Mouse (Mus musculus) megakaryocyte, adult 5-6 weeks (primary cell): ENCODE results near the gene Olfr60. TPM values are rescaled to one million over a fixed set of nuclear protein-coding genes. Genes with fewer than 3 reads are reported as not detected.

Experiments used
- ATAC-seq: 2 replicates; pipeline ENCODE4 v1.8.0; 2016; ENCODE audit warnings: mild to moderate bottlenecking, inconsistent platforms; ENCODE audit not compliant: poor library complexity, severe bottlenecking
- total RNA-seq, 2 experiments: library from RNA; stranded (forward) in 1 of 2; stranded (reverse) in 1 of 2; fragments of 153-499, 151-499 nt in 1 of 2; fragments of 221-1000, 200-1000 nt in 1 of 2; gene quantifications; 2 replicates each; pipeline versions ENCODE4 v1.2.3 to v1.2.4; 2015 to 2017

The Olfr60 gene
- total RNA-seq (2015), result 0.11 TPM in 1 of 2 replicates, not detected in the other
- total RNA-seq (2017), result not detected in 2 replicates

GRCm38 (mm10) chr7:140361571-140361970, at the start of gene Olfr60:
Gene Olfr60 (minus strand): TSS chr7:140361671.
- no peak for ATAC-seq

DNA sequence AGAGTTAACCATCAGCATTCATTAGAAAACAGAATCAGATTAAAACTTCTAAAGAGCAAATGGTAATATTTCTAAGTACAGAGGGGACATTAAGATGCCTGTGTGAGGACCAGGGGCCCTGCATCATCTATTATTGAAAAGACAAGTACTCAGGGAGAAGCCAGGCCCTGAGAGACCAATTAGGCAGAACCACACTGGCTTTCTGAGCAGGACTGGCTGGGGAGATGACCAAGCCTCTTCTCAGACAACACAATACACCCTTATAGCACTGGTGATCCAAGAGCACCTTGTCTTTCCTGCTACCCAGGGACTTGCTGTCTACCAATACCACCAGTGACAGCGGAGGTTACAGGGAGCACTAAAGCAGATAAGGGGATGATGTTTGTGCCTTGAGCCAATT, 41.3 kb upstream of the Olfr60 start, which contains the start of gene Olfr531:
Gene Olfr531, minus strand, starts transcription at position 101 of the 400 bp plus-strand sequence.
- ATAC-seq, result no peak

- no peak for ATAC-seq
Observed at GRCm38 (mm10) chr7:140376911-140377310, 15.4 kb upstream of the Olfr60 start.

DNA sequence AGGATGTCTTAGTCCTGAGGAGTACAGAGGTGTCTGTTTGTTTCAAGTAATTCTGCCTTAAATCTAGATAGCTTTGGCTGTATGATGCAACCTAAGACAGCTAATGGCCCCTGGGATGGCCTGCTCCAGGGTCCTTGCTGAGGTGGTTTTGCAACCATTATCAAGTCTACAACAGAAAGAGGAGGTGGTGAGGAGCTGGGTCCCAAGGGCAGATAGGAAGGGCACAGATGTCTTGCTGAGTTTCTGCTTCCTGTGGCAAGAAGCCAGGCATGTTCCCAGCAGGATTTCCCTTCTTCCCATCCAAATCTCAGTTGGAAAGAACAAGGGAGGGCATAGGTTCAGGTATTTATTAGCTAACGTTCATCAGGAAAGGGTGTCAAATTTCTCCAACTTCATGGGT, 14.8 kb upstream of the Olfr60 start, which contains the start of gene Olfr530:
Gene Olfr530, minus strand, starts transcription at position 101 of the 400 bp plus-strand sequence.
- no peak for ATAC-seq

DNA sequence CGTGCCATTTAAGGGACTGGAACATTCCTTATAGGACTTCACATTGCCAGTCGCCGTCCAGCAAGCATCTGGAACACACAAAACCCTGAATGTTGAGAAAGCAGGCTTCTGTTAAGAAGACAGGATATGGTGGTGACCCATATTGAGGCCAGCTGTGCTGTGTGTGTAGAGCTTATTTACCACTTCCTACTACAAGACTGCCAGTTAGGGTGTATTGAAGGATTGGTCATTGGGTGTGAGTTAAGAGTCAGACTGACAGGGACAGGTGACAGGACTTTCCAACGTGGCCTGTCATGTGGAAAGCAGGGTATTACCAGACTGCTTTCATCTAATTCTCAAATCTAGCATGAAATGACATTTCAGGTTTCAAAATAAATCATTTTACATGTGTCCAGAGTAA, 12.8 kb upstream of the Olfr60 start:
- ATAC-seq, result 0 out of 2 replicates have a peak, but pooled peaks have one; percentile 30

- no peak for ATAC-seq
Observed at GRCm38 (mm10) chr7:140333717-140334116, 27.8 kb downstream of the Olfr60 start, which contains the start of gene Olfr527. Gene Olfr527 (plus strand): TSS chr7:140334017.

- no peak for ATAC-seq
Observed at GRCm38 (mm10) chr7:140329766-140330304, 31.6 kb downstream of the Olfr60 start.

DNA sequence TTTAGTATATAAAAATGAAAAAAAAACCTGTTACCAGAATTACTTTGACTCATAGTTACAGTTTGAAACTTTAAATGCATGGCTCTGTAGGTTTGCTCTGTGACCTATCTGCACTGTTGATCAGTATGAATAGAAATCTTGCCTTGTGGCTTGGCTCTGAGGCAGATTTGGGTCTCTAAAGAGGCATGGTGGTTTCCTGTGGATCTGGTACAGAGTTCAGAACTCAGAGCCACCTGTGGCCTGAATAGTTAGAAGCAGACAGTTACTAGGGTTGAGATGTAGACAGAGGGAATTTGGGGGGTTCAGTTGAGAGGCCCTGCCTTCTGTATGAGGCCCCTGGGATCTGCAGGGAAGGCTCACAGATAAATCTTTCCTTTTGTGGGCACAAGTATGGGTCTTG, 40.3 kb downstream of the Olfr60 start:
- ATAC-seq, result peak; percentile 47

DNA sequence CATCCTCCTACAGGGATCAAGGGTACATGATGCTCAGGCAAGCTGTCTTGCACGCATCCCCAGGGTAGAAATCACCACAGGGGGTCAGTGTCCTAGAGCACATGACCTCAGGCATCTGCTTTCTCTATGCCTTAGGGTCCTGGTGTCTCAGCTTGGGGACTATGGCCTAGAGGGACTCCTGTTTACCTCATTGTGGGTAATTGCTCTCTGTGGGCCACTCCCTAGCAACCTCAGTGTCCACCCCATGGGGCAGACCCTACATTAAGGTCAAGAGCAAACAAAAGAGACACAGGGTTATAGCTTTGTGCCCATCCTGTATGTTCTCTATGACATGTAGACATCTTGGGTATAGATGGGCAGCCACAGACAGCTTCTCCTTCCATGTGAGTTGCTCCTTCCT, 40.9 kb downstream of the Olfr60 start, which contains the start of gene Olfr525:
Gene Olfr525, plus strand, starts transcription at position 301 of the 400 bp plus-strand sequence.
- no peak for ATAC-seq

DNA sequence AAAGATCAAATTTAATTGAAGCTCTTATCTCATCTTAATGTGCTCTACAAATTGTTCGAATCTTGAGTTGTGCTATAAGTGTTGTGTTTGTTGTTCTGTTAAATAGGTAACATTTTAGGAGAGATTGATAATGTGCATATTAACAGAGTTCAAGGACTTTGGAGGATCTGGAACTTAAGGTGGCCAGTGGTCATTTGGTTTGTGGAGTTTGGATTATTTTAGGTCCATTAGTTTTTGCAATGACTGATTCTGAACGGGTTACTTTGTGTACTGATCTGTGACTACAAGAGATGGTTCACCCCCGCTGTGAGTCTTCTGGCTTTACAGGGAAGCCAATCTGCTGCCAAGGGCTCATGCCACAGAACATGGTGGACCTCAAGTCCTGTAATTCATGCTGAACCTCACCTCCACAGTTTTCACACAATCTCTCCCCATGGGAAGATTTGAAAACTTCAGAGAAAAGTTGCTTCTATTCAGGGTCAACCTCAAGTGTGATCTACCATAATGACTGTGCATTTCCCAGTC, 41.5 kb downstream of the Olfr60 start:
- no peak for ATAC-seq

GRCm38 (mm10) chr7:140299416-140299815, 62.1 kb downstream of the Olfr60 start:
- no peak for ATAC-seq

DNA sequence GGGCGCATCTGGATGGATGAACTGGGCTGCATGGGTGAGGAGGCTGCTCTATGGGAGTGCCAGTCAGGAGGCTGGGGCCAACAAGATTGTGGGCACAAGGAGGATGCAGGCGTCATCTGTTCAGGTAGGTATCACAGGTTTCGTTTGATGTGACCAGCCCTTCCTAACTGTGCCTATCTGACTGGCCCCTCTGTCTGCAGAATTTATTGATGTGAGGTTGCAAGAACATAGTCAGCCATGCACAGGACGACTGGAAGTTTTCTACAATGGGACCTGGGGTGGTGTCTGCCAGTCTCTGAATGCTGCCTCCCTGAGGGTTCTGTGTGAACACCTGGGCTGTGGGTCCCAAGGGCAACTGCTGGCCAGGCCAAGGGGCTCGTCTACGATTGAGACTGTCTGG, 64.6 kb downstream of the Olfr60 start:
- ATAC-seq, result no peak

- no peak for ATAC-seq
Observed at GRCm38 (mm10) chr7:140295746-140296145, 65.7 kb downstream of the Olfr60 start.

Other genes with a start within 250 kb of the Olfr60 start
- gene Paox, start 245.9 kb downstream of the Olfr60 start, total RNA-seq (2015), result 12.9 and 16.9 TPM in 2 replicates
- 8.7 and 11.3 TPM in 2 replicates for gene Paox, start 245.9 kb downstream of the Olfr60 start, total RNA-seq (2017)
- gene Echs1, start 245.2 kb downstream of the Olfr60 start, total RNA-seq (2015), result 72.7 and 97.4 TPM in 2 replicates
- 71.3 and 87.9 TPM in 2 replicates for gene Echs1, start 245.2 kb downstream of the Olfr60 start, total RNA-seq (2017)
- gene Mtg1, start 224.1 kb downstream of the Olfr60 start, total RNA-seq (2015), result 10.2 and 17.4 TPM in 2 replicates
- gene Mtg1, start 224.1 kb downstream of the Olfr60 start, total RNA-seq (2017), result 5.9 and 14.4 TPM in 2 replicates
- not detected in 2 replicates for gene Sprn, start 206.8 kb downstream of the Olfr60 start, total RNA-seq (2015)
- gene Sprn, start 206.8 kb downstream of the Olfr60 start, total RNA-seq (2017), result not detected in 2 replicates
- gene Olfr522, start 196.9 kb downstream of the Olfr60 start, total RNA-seq (2015), result not detected in 2 replicates
- gene Olfr522, start 196.9 kb downstream of the Olfr60 start, total RNA-seq (2017), result not detected in 2 replicates
- gene Olfr523, start 188.5 kb downstream of the Olfr60 start, total RNA-seq (2015), result not detected in 2 replicates
- not detected in 2 replicates for gene Olfr523, start 188.5 kb downstream of the Olfr60 start, total RNA-seq (2017)
- gene Olfr524, start 155.7 kb downstream of the Olfr60 start, total RNA-seq (2015), result not detected in 2 replicates
- gene Olfr524, start 155.7 kb downstream of the Olfr60 start, total RNA-seq (2017), result not detected in 2 replicates
- gene Cd163l1, start 143.4 kb downstream of the Olfr60 start, total RNA-seq (2015), result 0.11 and 0.41 TPM in 2 replicates
- gene Cd163l1, start 143.4 kb downstream of the Olfr60 start, total RNA-seq (2017), result 0.44 and 0.61 TPM in 2 replicates
- not detected in 2 replicates for gene 5830411N06Rik, start 114.4 kb downstream of the Olfr60 start, total RNA-seq (2015)
- gene 5830411N06Rik, start 114.4 kb downstream of the Olfr60 start, total RNA-seq (2017), result 0.33 TPM in 1 of 2 replicates, not detected in the other
- not detected in 2 replicates for gene Olfr525, start 40.8 kb downstream of the Olfr60 start, total RNA-seq (2015)
- gene Olfr525, start 40.8 kb downstream of the Olfr60 start, total RNA-seq (2017), result not detected in 2 replicates
- gene Olfr527, start 27.7 kb downstream of the Olfr60 start, total RNA-seq (2015), result not detected in 2 replicates
- not detected in 2 replicates for gene Olfr527, start 27.7 kb downstream of the Olfr60 start, total RNA-seq (2017)
- gene Olfr530, start 14.7 kb upstream of the Olfr60 start, total RNA-seq (2015), result not detected in 2 replicates
- gene Olfr530, start 14.7 kb upstream of the Olfr60 start, total RNA-seq (2017), result not detected in 2 replicates
- gene Olfr531, start 41.2 kb upstream of the Olfr60 start, total RNA-seq (2015), result not detected in 2 replicates
- not detected in 2 replicates for gene Olfr531, start 41.2 kb upstream of the Olfr60 start, total RNA-seq (2017)
- gene Olfr532, start 60.0 kb upstream of the Olfr60 start, total RNA-seq (2015), result not detected in 2 replicates
- not detected in 2 replicates for gene Olfr532, start 60.0 kb upstream of the Olfr60 start, total RNA-seq (2017)
- gene Olfr533, start 101.7 kb upstream of the Olfr60 start, total RNA-seq (2015), result not detected in 2 replicates
- gene Olfr533, start 101.7 kb upstream of the Olfr60 start, total RNA-seq (2017), result not detected in 2 replicates
- gene Olfr535, start 122.5 kb upstream of the Olfr60 start, total RNA-seq (2015), result not detected in 2 replicates
- gene Olfr535, start 122.5 kb upstream of the Olfr60 start, total RNA-seq (2017), result not detected in 2 replicates
- not detected in 2 replicates for gene Olfr536, start 145.7 kb upstream of the Olfr60 start, total RNA-seq (2015)
- not detected in 2 replicates for gene Olfr536, start 145.7 kb upstream of the Olfr60 start, total RNA-seq (2017)
- gene Olfr538, start 206.2 kb upstream of the Olfr60 start, total RNA-seq (2015), result not detected in 2 replicates
- not detected in 2 replicates for gene Olfr538, start 206.2 kb upstream of the Olfr60 start, total RNA-seq (2017)
- gene Olfr46, start 239.6 kb upstream of the Olfr60 start, total RNA-seq (2015), result not detected in 2 replicates
- gene Olfr46, start 239.6 kb upstream of the Olfr60 start, total RNA-seq (2017), result 0.04 TPM in 1 of 2 replicates, not detected in the other